Mouse (Mus musculus): Measurements from ENCODE around the gene Cd24a. TPM values are rescaled to one million over a fixed set of nuclear protein-coding genes. Genes with fewer than 3 reads are reported as not detected.

The Cd24a gene
- polyA plus RNA-seq, 1 experiment: 39.5 TPM

DNA sequence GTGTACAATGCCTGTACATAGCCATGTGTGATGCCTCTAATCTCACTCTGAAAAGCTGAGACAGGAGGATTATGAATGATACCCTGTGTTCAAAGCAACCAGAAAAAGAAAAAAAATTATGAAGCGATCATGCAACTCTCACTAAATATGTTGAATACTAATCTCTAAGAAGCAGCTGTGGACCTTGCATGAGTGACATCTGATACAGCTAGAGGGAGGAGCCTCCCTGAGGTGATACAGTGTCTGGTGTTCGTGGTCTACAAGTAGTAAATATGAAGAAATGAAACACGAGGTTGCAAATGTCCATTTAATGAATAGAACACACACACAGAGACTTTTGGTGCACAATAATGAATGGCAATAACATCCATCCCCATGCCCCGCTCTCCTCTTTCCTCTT lies 52.5 kb downstream of the Cd24a start:
- DNase-seq: no peak
- no peaks in the 10 kb centered on the region for H3K27me3 ChIP-seq (ENCODE audit: control insufficient read depth, insufficient read depth, low read length)
- no peak overlapping the region for H3K27ac ChIP-seq (ENCODE audit: insufficient read depth, low read length)
- TF ChIP-seq CTCF (IDR thresholded peaks at IDR 0.05; ENCODE audit: borderline replicate concordance, insufficient read depth, low read depth, low read length): no peak
- TF ChIP-seq POLR2A (IDR thresholded peaks at IDR 0.05; ENCODE audit: borderline replicate concordance, insufficient read depth, low read length): no peak
- H3K4me3 ChIP-seq (replicated peaks; ENCODE audit: insufficient read depth, low read depth, low read length): no peak overlapping the region
- WGBS: 75% methylated on average over 4 of the region's 4 CpGs
- no peaks in the 10 kb centered on the region for H3K4me1 ChIP-seq (ENCODE audit: control insufficient read depth, insufficient read depth, low read length)

DNA sequence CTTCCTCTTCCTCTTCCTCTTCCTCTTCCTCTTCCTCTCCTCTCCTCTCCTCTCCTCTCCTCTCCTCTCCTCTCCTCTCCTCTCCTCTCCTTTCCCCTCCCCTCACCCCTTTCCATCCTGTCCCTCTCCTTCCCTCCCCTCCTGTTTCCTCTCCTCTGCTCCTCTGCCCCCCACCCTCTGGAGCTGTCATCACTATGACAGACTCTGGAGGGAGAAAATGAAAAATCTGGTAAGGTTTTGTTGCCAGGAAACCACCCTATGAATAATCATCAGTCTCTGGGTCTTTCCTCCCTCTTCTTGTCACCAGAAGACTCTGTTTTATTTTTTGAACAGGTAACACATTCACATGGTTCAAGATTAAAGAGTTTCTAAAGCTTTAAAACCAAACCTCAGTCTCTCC lies 53.0 kb downstream of the Cd24a start:
- no peak for DNase-seq
- Histone ChIP-seq H3K27ac (ENCODE audit: insufficient read depth, low read length) (no peak overlapping the region), H3K4me1 (ENCODE audit: control insufficient read depth, insufficient read depth, low read length) (no peaks in the 10 kb centered on the region), H3K27me3 (ENCODE audit: control insufficient read depth, insufficient read depth, low read length) (no peaks in the 10 kb centered on the region), H3K4me3 (replicated peaks; ENCODE audit: insufficient read depth, low read depth, low read length) (no peak overlapping the region)
- TF ChIP-seq CTCF (IDR thresholded peaks at IDR 0.05; ENCODE audit: borderline replicate concordance, insufficient read depth, low read depth, low read length) (no peak), POLR2A (IDR thresholded peaks at IDR 0.05; ENCODE audit: borderline replicate concordance, insufficient read depth, low read length) (no peak)

- Histone ChIP-seq H3K4me1 (ENCODE audit: control insufficient read depth, insufficient read depth, low read length) (no peaks in the 10 kb centered on the region), H3K27ac (ENCODE audit: insufficient read depth, low read length) (no peak overlapping the region), H3K4me3 (replicated peaks; ENCODE audit: insufficient read depth, low read depth, low read length) (no peak overlapping the region), H3K27me3 (ENCODE audit: control insufficient read depth, insufficient read depth, low read length) (no peaks in the 10 kb centered on the region)
- WGBS: 23% methylated on average over 2 of the region's 2 CpGs
- TF ChIP-seq POLR2A (IDR thresholded peaks at IDR 0.05; ENCODE audit: borderline replicate concordance, insufficient read depth, low read length) (no peak), CTCF (IDR thresholded peaks at IDR 0.05; ENCODE audit: borderline replicate concordance, insufficient read depth, low read depth, low read length) (no peak)
- DNase-seq: no peak
These were observed 53.7 kb downstream of the Cd24a start for GRCm38 (mm10) chr10:43631639-43632354.

DNA sequence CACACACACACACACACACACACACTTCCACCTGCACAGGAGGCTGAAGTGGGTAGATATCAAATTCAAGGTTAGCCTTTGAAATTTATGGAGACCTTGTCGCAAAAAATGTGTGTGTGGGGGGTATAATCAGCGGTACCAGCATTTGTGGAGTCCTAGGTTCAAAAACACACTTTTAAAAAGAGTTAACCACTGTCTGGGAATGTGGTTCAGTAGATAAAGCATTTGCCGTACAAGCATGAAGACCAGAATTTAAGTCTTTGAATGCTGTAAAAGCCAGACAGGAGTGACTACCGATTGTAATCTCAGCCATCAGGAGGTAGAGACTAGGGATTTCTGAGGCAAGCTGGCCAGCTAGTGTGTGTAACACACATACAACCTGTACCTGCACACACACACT lies 55.0 kb downstream of the Cd24a start:
- Histone ChIP-seq H3K4me3 (replicated peaks; ENCODE audit: insufficient read depth, low read depth, low read length) (no peak overlapping the region), H3K27me3 (ENCODE audit: control insufficient read depth, insufficient read depth, low read length) (no peaks in the 10 kb centered on the region), H3K27ac (ENCODE audit: insufficient read depth, low read length) (no peak overlapping the region), H3K4me1 (ENCODE audit: control insufficient read depth, insufficient read depth, low read length) (no peaks in the 10 kb centered on the region)
- WGBS: 96% methylated on average over 4 of the region's 4 CpGs
- TF ChIP-seq CTCF (IDR thresholded peaks at IDR 0.05; ENCODE audit: borderline replicate concordance, insufficient read depth, low read depth, low read length): no peak
- no peak for TF ChIP-seq POLR2A (IDR thresholded peaks at IDR 0.05; ENCODE audit: borderline replicate concordance, insufficient read depth, low read length)
- no peak for DNase-seq

Other genes starting within 250 kb of the Cd24a start
- gene Bend3, start 99.5 kb upstream of the Cd24a start, polyA plus RNA-seq (2012; rRNA removed): 2.8 and 3.2 TPM in 2 replicates
- gene Gm9803, start 54.2 kb upstream of the Cd24a start, polyA plus RNA-seq (2012; rRNA removed): 13.4 and 15.7 TPM in 2 replicates
- gene 1700021F05Rik, start 37.3 kb upstream of the Cd24a start, polyA plus RNA-seq (2012; rRNA removed): 37.6 and 40.9 TPM in 2 replicates

Measured in cerebellum, adult 2 months (tissue).